Mouse (Mus musculus) B cell, adult (primary cell): Measurements from ENCODE around the gene Olfr1471. TPM values are rescaled to one million over a fixed set of nuclear protein-coding genes. Genes with fewer than 3 reads are reported as not detected.

Experiments
- total RNA-seq: library from RNA; stranded (reverse); gene quantifications from 4 replicates; pipeline ENCODE4 v1.2.4, GENCODE M21; 2023; ENCODE audit not compliant: inconsistent age

Gene Olfr1471
- not detected in 4 replicates for total RNA-seq

GRCm38 (mm10) chr19:13443109-13443508 is at the start of gene Olfr1471:
Gene Olfr1471, plus strand, starts transcription at chr19:13443409.

GRCm38 (mm10) chr19:13407549-13407948 is 35.7 kb upstream of the Olfr1471 start, which contains the start of gene Olfr1469:
Gene Olfr1469, plus strand, starts transcription at chr19:13407849.

GRCm38 (mm10) chr19:13455986-13456385 is 12.8 kb downstream of the Olfr1471 start, which contains the start of gene Olfr1472:
Gene Olfr1472, minus strand, starts transcription at chr19:13456086.

GRCm38 (mm10) chr19:13469265-13469664 is 26.1 kb downstream of the Olfr1471 start, which contains the start of gene Olfr1474:
Gene Olfr1474, plus strand, starts transcription at chr19:13469565.

GRCm38 (mm10) chr19:13480096-13480495 is 36.9 kb downstream of the Olfr1471 start, which contains the start of gene Olfr1475:
Gene Olfr1475, minus strand, starts transcription at chr19:13480196.

GRCm38 (mm10) chr19:13500246-13500645 is 57.0 kb downstream of the Olfr1471 start, which contains the start of gene Olfr1477:
Gene Olfr1477, plus strand, starts transcription at chr19:13500546.

Other genes with a start within 250 kb of the Olfr1471 start
- not detected in 4 replicates for gene Olfr1463, start 212.1 kb upstream of the Olfr1471 start, total RNA-seq
- gene Olfr1465, start 127.9 kb upstream of the Olfr1471 start, total RNA-seq = not detected in 4 replicates
- gene Olfr1466, start 104.5 kb upstream of the Olfr1471 start, total RNA-seq = not detected in 4 replicates
- gene Olfr1467, start 81.2 kb upstream of the Olfr1471 start, total RNA-seq = not detected in 4 replicates
- gene Olfr1469, start 35.6 kb upstream of the Olfr1471 start, total RNA-seq = not detected in 4 replicates
- not detected in 4 replicates for gene Olfr1472, start 12.7 kb downstream of the Olfr1471 start, total RNA-seq
- not detected in 4 replicates for gene Olfr1474, start 26.2 kb downstream of the Olfr1471 start, total RNA-seq
- gene Olfr1475, start 36.8 kb downstream of the Olfr1471 start, total RNA-seq = not detected in 4 replicates
- not detected in 4 replicates for gene Olfr1477, start 57.1 kb downstream of the Olfr1471 start, total RNA-seq
- gene Olfr1480, start 84.5 kb downstream of the Olfr1471 start, total RNA-seq = not detected in 4 replicates
- not detected in 4 replicates for gene Olfr1484, start 140.1 kb downstream of the Olfr1471 start, total RNA-seq
- gene Olfr1487, start 174.0 kb downstream of the Olfr1471 start, total RNA-seq = not detected in 4 replicates
- not detected in 4 replicates for gene Olfr1489, start 188.2 kb downstream of the Olfr1471 start, total RNA-seq
- not detected in 4 replicates for gene Olfr1490, start 207.7 kb downstream of the Olfr1471 start, total RNA-seq